In genomic region chr13:98867810-98868209, GRCm38 (mm10) we compare ENCODE assay signal across 8 mouse cellular contexts. TPM values are rescaled to one million over a fixed set of nuclear protein-coding genes. Genes with fewer than 3 reads are reported as not detected.
DNase-seq lines count a peak whose midpoint lies in the region; ATAC-seq and TF ChIP-seq lines count a peak whose summit lies in the region.

No protein-coding gene starts in this region.

- DNase-seq in midbrain, embryonic 10.5 days (ENCODE audit: low spot score): no peak
- DNase-seq in embryonic facial prominence, embryonic 14.5 days (ENCODE audit: low spot score): peak; percentile 68
- DNase-seq in kidney, postnatal 36 days: peak; percentile 67 to 73
- DNase-seq in lung, postnatal 0 days (ENCODE audit: low spot score): peak; percentile 79
- DNase-seq in spleen, adult 2 months (ENCODE audit: low read depth in 1 of 2, low spot score in 2 of 2): peak; percentile 34 to 45

- no peak for TF ChIP-seq POLR2A in bone marrow, adult 2 months (IDR thresholded peaks at IDR 0.05; ENCODE audit: borderline replicate concordance, control insufficient read depth, low read depth, low read length)
- TF ChIP-seq POLR2A in spleen, adult 2 months (IDR thresholded peaks at IDR 0.05; ENCODE audit: low read depth, low read length): no peak

- H3K4me1 ChIP-seq in midbrain, embryonic 13.5 days (replicated peaks): peaks cover 15% of the 10 kb centered on the region
- peaks cover 15% of the 10 kb centered on the region for H3K4me1 ChIP-seq in midbrain, embryonic 10.5 days
- peaks cover 1% of the 10 kb centered on the region; the same call in 1 of the 2 replicates for H3K4me1 ChIP-seq in bone marrow, adult 2 months (ENCODE audit: control insufficient read depth, insufficient read depth, low read length)
- H3K4me1 ChIP-seq in embryonic facial prominence, embryonic 14.5 days (ENCODE audit: control insufficient read depth, insufficient read depth, low read length): no peaks in the 10 kb centered on the region
- H3K4me1 ChIP-seq in lung, postnatal 0 days (ENCODE audit: insufficient read depth, low read depth, low read length): no peaks in the 10 kb centered on the region
- no peaks in the 10 kb centered on the region for H3K4me1 ChIP-seq in spleen, adult 2 months (ENCODE audit: control insufficient read depth, insufficient read depth, insufficient read length)

- H3K36me3 ChIP-seq in midbrain, embryonic 13.5 days: peaks cover 77% of the 10 kb centered on the region
- peaks cover 99% of the 10 kb centered on the region for H3K36me3 ChIP-seq in midbrain, embryonic 10.5 days
- H3K36me3 ChIP-seq in embryonic facial prominence, embryonic 14.5 days (ENCODE audit: control insufficient read depth, insufficient read depth, low read length): peaks cover 97% of the 10 kb centered on the region
- H3K36me3 ChIP-seq in lung, postnatal 0 days (ENCODE audit: insufficient read depth, low read length): peaks cover 40% of the 10 kb centered on the region
- peaks cover 45% of the 10 kb centered on the region for H3K36me3 ChIP-seq in spleen, adult 2 months (ENCODE audit: control insufficient read depth, insufficient read depth, low read length)

- TF ChIP-seq CTCF in bone marrow, adult 2 months (IDR thresholded peaks at IDR 0.05; ENCODE audit: control insufficient read depth, insufficient read depth, low read length): peak; percentile 71
- peak; percentile 87 for TF ChIP-seq CTCF in lung, postnatal 0 days (IDR thresholded peaks at IDR 0.05)
- TF ChIP-seq CTCF in spleen, adult 2 months (IDR thresholded peaks at IDR 0.05; ENCODE audit: extremely low read depth, insufficient read depth, insufficient read length, insufficient replicate concordance): peak; percentile 72; the same call in 1 of the 2 replicates

- WGBS in midbrain, embryonic 13.5 days: 66% methylated on average over 2 of the region's 2 CpGs
- 74% methylated on average over 2 of the region's 2 CpGs for WGBS in midbrain, embryonic 10.5 days
- WGBS in bone marrow, adult 2 months: 18% methylated on average over 2 of the region's 2 CpGs
- WGBS in embryonic facial prominence, embryonic 14.5 days: 63% methylated on average over 2 of the region's 2 CpGs
- WGBS in lung, postnatal 0 days: 43% methylated on average over 2 of the region's 2 CpGs
- WGBS in spleen, adult 2 months: 26% methylated on average over 2 of the region's 2 CpGs

- H3K9me3 ChIP-seq in midbrain, embryonic 13.5 days: no peaks in the 10 kb centered on the region
- no peaks in the 10 kb centered on the region for H3K9me3 ChIP-seq in midbrain, embryonic 10.5 days (replicated peaks)
- no peaks in the 10 kb centered on the region for H3K9me3 ChIP-seq in embryonic facial prominence, embryonic 14.5 days (ENCODE audit: control insufficient read depth, low read length)
- H3K9me3 ChIP-seq in lung, postnatal 0 days (ENCODE audit: low read length): no peaks in the 10 kb centered on the region

- H3K9ac ChIP-seq in midbrain, embryonic 13.5 days (replicated peaks): no peak overlapping the region
- H3K9ac ChIP-seq in embryonic facial prominence, embryonic 14.5 days (ENCODE audit: low read depth, low read length): no peak overlapping the region
- no peak overlapping the region for H3K9ac ChIP-seq in lung, postnatal 0 days (replicated peaks; ENCODE audit: low read depth)

- no peaks in the 10 kb centered on the region for H3K27me3 ChIP-seq in midbrain, embryonic 13.5 days
- H3K27me3 ChIP-seq in midbrain, embryonic 10.5 days (ENCODE audit: low read depth, poor library complexity, severe bottlenecking): no peaks in the 10 kb centered on the region
- H3K27me3 ChIP-seq in embryonic facial prominence, embryonic 14.5 days (replicated peaks; ENCODE audit: control insufficient read depth, insufficient read depth, low read length): no peaks in the 10 kb centered on the region
- no peaks in the 10 kb centered on the region for H3K27me3 ChIP-seq in lung, postnatal 0 days (replicated peaks; ENCODE audit: insufficient read depth, low read length)
- no peaks in the 10 kb centered on the region for H3K27me3 ChIP-seq in spleen, adult 2 months (ENCODE audit: control insufficient read depth, insufficient read depth, low read length)

- H3K4me3 ChIP-seq in midbrain, embryonic 13.5 days (replicated peaks): no peak overlapping the region
- no peak overlapping the region for H3K4me3 ChIP-seq in midbrain, embryonic 10.5 days
- no peak overlapping the region for H3K4me3 ChIP-seq in bone marrow, adult 2 months (replicated peaks; ENCODE audit: control insufficient read depth, low read depth, low read length)
- H3K4me3 ChIP-seq in embryonic facial prominence, embryonic 14.5 days (ENCODE audit: low read depth, low read length): no peak overlapping the region
- H3K4me3 ChIP-seq in lung, postnatal 0 days (ENCODE audit: low read depth, low read length): no peak overlapping the region
- H3K4me3 ChIP-seq in spleen, adult 2 months (ENCODE audit: extremely low read depth, insufficient read depth, insufficient read length): no peak overlapping the region

- no peak overlapping the region for H3K27ac ChIP-seq in midbrain, embryonic 13.5 days
- H3K27ac ChIP-seq in midbrain, embryonic 10.5 days (replicated peaks): no peak overlapping the region
- no peak overlapping the region for H3K27ac ChIP-seq in bone marrow, adult 2 months (ENCODE audit: control insufficient read depth, insufficient read depth, low read depth, low read length, poor library complexity)
- H3K27ac ChIP-seq in embryonic facial prominence, embryonic 14.5 days (replicated peaks; ENCODE audit: low read depth, low read length): no peak overlapping the region
- H3K27ac ChIP-seq in lung, postnatal 0 days (ENCODE audit: low read length): no peak overlapping the region
- no peak overlapping the region for H3K27ac ChIP-seq in spleen, adult 2 months (ENCODE audit: insufficient read depth, low read length)

- H3K4me2 ChIP-seq in midbrain, embryonic 13.5 days (replicated peaks): no peak overlapping the region
- H3K4me2 ChIP-seq in embryonic facial prominence, embryonic 14.5 days (ENCODE audit: low read depth, low read length): no peak overlapping the region
- H3K4me2 ChIP-seq in lung, postnatal 0 days (replicated peaks; ENCODE audit: low read depth, low read length): no peak overlapping the region

- TF ChIP-seq EP300 in lung, postnatal 0 days (IDR thresholded peaks at IDR 0.05): no peak

- ATAC-seq in midbrain, embryonic 13.5 days: 0 out of 2 replicates have a peak, but pooled peaks have one; percentile 39
- ATAC-seq in embryonic facial prominence, embryonic 14.5 days (ENCODE audit: low read depth): peak; percentile 84
- peak; percentile 84 to 85 for ATAC-seq in hematopoietic stem cell, adult 5-6 weeks (replicated peaks in 1 of 2; ENCODE audit: insufficient read depth in 1 of 2, low FRiP score in 2 of 2, low TSS enrichment in 1 of 2, low read depth in 1 of 2, poor library complexity in 2 of 2, severe bottlenecking in 2 of 2)
- peak; percentile 70 for ATAC-seq in lung, postnatal 0 days

RNA-seq across cellular contexts. Expression of gene Fcho2, which starts 52.6 kb away (rescaled TPM):
- 27.0 and 30.6 TPM in 2 replicates for polyA plus RNA-seq in midbrain, embryonic 13.5 days (2015; fragmentation: Nextera tagmentation; extraction: Ambion mirVana)
- 26.5 and 26.9 TPM in 2 replicates for polyA plus RNA-seq in midbrain, embryonic 10.5 days (2016; fragmentation: Nextera tagmentation; extraction: Ambion mirVana)
- 35.7 and 96.2 TPM in 2 replicates for polyA plus RNA-seq in bone marrow, adult 2 months (2011; ENCODE audit: insufficient read depth, insufficient read length, low replicate concordance, missing spikeins)
- 25.2 and 26.3 TPM in 2 replicates for polyA plus RNA-seq in embryonic facial prominence, embryonic 14.5 days (2014; fragmentation: Nextera tagmentation; extraction: Ambion mirVana)
- 27.1 and 49.7 TPM in 2 replicates for total RNA-seq in hematopoietic stem cell, adult 5-6 weeks (2017)
- polyA plus RNA-seq in lung, postnatal 0 days (2015; fragmentation: Nextera tagmentation; extraction: Ambion mirVana): 45.9 and 54.8 TPM in 2 replicates
- polyA plus RNA-seq in spleen, adult 2 months (2012; rRNA removed): 5.8 and 7.8 TPM in 2 replicates

RNA-seq across cellular contexts. Expression of gene Tnpo1, which starts 58.4 kb away (rescaled TPM):
- 70.3 and 71.4 TPM in 2 replicates for polyA plus RNA-seq in midbrain, embryonic 13.5 days (2015; fragmentation: Nextera tagmentation; extraction: Ambion mirVana)
- polyA plus RNA-seq in midbrain, embryonic 10.5 days (2016; fragmentation: Nextera tagmentation; extraction: Ambion mirVana): 75.1 and 75.7 TPM in 2 replicates
- 11.2 and 24.9 TPM in 2 replicates for polyA plus RNA-seq in bone marrow, adult 2 months (2011; ENCODE audit: insufficient read depth, insufficient read length, low replicate concordance, missing spikeins)
- 40.3 and 42.3 TPM in 2 replicates for polyA plus RNA-seq in embryonic facial prominence, embryonic 14.5 days (2014; fragmentation: Nextera tagmentation; extraction: Ambion mirVana)
- total RNA-seq in hematopoietic stem cell, adult 5-6 weeks (2017): 125 and 145 TPM in 2 replicates
- 20.3 and 22.6 TPM in 2 replicates for polyA plus RNA-seq in lung, postnatal 0 days (2015; fragmentation: Nextera tagmentation; extraction: Ambion mirVana)
- 13.5 and 15.2 TPM in 2 replicates for polyA plus RNA-seq in spleen, adult 2 months (2012; rRNA removed)
